Mouse (Mus musculus): ENCODE data around the gene Hspg2.

Hspg2 gene

DNA sequence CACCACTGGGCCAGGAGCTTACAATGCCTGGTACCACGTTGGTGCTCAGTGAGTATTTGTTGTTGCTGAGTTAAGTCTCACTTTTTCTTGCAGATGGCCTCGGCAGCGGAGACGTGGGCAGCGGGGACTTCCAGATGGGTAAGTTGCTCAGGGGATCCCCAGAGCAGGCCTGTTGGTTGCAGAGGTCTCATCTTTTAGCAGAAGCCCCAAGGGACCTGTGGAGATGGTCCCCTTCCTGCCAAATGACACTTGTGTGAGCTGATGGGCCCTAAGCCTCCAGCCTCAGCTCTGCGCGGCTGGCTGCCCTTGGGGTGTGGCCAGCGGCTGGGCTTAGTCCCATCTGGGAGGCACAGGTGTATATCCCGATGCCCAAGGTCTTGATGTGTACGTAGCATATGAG, 33.6 kb downstream of the Hspg2 start:
- DNase-seq (ENCODE audit: low spot score): no peak

GRCm38 (mm10) chr4:137502801-137503200, 34.2 kb downstream of the Hspg2 start:
- DNase-seq (ENCODE audit: low spot score): no peak

GRCm38 (mm10) chr4:137503509-137503971, 35.0 kb downstream of the Hspg2 start:
- DNase-seq (ENCODE audit: low spot score): no peak

- DNase-seq (ENCODE audit: low spot score): no peak
Observed at GRCm38 (mm10) chr4:137506629-137507028, 38.1 kb downstream of the Hspg2 start.

DNA sequence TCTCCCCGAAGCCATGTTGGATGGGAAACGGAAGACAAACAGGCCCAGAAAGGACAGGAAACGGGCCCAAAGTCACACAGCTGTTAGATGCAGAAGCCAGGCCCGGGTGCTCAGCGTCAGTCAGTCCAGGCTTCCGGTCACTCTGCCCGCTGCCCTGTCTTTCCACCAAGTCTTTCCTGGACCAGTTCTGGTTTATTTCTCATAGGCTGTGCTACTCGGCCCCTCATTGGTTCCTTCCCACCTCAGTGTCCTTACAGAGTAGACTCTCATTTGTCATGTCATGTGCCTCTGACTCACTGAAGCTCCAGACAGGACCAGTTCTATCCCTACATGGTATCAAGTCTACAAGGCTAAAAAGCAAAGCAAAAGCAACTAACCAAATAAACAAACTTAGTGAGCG, 41.0 kb downstream of the Hspg2 start:
- DNase-seq (ENCODE audit: low spot score): no peak

GRCm38 (mm10) chr4:137510021-137510696, 41.6 kb downstream of the Hspg2 start:
- DNase-seq (ENCODE audit: low spot score): no peak

GRCm38 (mm10) chr4:137512897-137513296, 44.3 kb downstream of the Hspg2 start:
- no peak for DNase-seq (ENCODE audit: low spot score)

- no peak for DNase-seq (ENCODE audit: low spot score)
Observed at GRCm38 (mm10) chr4:137517989-137518691, 49.6 kb downstream of the Hspg2 start.

- DNase-seq (ENCODE audit: low spot score): no peak
Observed at GRCm38 (mm10) chr4:137518746-137519145, 50.2 kb downstream of the Hspg2 start.

DNA sequence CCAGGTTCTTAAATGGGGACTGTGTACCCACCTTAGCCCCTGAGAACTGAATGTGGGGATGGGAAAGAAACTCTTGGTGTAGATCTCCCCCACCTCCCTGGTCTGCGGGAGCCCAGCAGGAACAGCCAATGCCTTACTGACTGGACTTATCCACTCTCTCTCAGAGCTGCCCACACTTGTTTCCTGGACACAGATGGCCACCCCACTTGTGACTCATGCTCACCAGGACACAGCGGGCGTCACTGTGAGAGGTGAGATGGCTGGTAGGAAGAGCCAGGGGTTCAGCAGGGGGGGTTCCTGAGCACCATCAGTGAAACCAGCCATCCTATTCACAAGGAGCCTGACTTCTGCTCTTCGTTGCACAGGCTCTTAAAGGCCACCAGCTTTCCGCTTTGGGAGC, 51.8 kb downstream of the Hspg2 start:
- no peak for DNase-seq (ENCODE audit: low spot score)

GRCm38 (mm10) chr4:137521966-137522365, 53.4 kb downstream of the Hspg2 start:
- no peak for DNase-seq (ENCODE audit: low spot score)

DNA sequence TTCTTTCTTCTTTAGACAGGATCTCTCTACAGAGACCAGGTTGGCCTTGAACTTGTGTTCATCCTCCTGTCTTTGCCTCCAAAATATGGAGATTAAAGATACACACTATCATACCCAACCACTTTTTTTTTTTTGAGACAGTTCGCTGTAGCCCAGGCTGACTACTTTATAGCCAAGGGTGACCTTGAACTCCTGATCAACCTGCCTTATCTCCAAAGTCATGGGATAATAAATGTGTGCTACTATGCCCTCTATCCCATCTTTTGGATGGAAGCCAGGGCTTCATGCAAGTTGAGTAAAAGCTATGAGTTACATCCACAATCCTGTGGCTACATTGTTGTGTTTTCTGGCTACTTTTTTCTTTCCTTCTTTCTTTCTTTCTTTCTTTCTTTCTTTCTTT, 56.9 kb downstream of the Hspg2 start:
- DNase-seq (ENCODE audit: low spot score): no peak

- no peak for DNase-seq (ENCODE audit: low spot score)
Observed at GRCm38 (mm10) chr4:137527368-137527767, 58.8 kb downstream of the Hspg2 start.

- no peak for DNase-seq (ENCODE audit: low spot score)
Observed at GRCm38 (mm10) chr4:137527872-137528271, 59.3 kb downstream of the Hspg2 start.

DNA sequence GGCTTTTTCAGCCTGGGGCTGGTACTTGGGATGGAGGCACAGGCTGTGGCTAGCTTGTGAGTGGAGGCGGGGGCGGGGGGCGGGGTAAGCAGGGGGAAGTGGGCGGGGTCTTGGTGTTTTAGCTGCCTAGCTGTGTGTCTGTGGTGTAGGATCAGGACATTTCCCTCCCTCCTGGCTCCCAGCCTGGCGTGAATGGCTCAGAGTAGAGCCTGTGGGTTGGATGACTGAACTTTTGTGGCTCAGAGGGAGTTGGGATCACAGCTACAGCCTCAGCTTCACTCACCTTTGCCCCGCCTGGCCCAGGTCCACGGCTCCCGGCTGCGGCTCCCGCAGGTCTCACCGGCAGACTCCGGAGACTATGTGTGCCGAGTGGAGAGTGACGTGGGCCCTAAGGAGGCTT, 71.8 kb downstream of the Hspg2 start:
- DNase-seq (ENCODE audit: low spot score): no peak

- DNase-seq (ENCODE audit: low spot score): peak; percentile 17
Observed at GRCm38 (mm10) chr4:137542968-137543367, 74.4 kb downstream of the Hspg2 start.

GRCm38 (mm10) chr4:137545568-137545967, 77.0 kb downstream of the Hspg2 start:
- DNase-seq (ENCODE audit: low spot score): no peak

- no peak for DNase-seq (ENCODE audit: low spot score)
Observed at GRCm38 (mm10) chr4:137546003-137546525, 77.5 kb downstream of the Hspg2 start.

DNA sequence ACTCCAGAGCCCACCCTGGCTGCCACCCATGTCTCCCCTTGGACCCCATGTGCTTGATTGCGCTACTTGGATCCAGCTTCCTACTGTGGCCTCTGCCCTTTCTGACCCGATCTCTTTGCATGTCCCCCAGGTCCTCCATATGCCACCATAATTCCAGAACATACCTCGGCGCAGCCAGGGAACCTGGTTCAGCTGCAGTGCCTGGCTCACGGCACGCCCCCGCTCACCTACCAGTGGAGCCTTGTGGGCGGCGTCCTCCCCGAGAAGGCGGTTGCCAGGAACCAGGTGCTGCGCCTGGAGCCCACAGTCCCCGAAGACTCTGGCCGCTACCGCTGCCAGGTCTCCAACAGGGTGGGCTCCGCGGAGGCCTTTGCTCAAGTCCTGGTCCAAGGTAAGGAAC, 84.9 kb downstream of the Hspg2 start:
- DNase-seq (ENCODE audit: low spot score): no peak

GRCm38 (mm10) chr4:137556673-137557210, 88.2 kb downstream of the Hspg2 start:
- no peak for DNase-seq (ENCODE audit: low spot score)

GRCm38 (mm10) chr4:137569873-137570272, 101.3 kb downstream of the Hspg2 start:
- DNase-seq (ENCODE audit: low spot score): no peak

- no peak for DNase-seq (ENCODE audit: low spot score)
Observed at GRCm38 (mm10) chr4:137574469-137574868, 105.9 kb downstream of the Hspg2 start, which contains the start of gene Ldlrad2. Gene Ldlrad2, minus strand, starts transcription at chr4:137574569.

DNA sequence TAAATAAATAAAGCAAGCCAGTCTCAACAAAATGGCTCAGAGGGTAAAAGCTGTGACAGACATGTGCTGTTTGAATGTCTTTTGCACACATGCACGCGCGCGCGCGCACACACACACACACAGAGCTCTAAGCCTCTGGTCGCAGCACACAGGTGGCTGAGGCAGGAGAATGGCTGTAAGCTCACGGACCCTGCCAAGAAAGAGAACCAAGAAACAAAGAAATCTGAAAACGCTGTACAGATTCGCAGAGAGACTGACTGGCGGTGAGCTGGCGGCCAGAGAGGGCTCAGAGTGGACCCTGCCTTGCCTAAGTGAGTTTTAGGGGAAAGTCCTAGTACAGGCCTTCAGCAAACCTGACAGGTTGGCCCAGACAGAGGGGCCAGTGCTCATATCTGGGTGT, 108.9 kb downstream of the Hspg2 start:
- DNase-seq (ENCODE audit: low spot score): no peak

All from yolk sac, embryonic 10.5 days (tissue).